Mouse (Mus musculus) cerebellum, adult 2 months (tissue): ENCODE measurements around the gene Bbs9.

Experiments used
- CTCF ChIP-seq: fragments of 200-500 bp; IDR thresholded peaks from 2 replicates; pipeline ENCODE4 v1.5.1; 2011; ENCODE audit warnings: low read depth, mild to moderate bottlenecking, control low read depth, low read length, moderate library complexity, borderline replicate concordance; ENCODE audit not compliant: insufficient read depth
- POLR2A ChIP-seq: fragments of 200-500 bp; IDR thresholded peaks from 2 replicates; pipeline ENCODE4 v1.6.1; 2011; ENCODE audit warnings: low read length, control low read depth, borderline replicate concordance; ENCODE audit not compliant: insufficient read depth

DNA sequence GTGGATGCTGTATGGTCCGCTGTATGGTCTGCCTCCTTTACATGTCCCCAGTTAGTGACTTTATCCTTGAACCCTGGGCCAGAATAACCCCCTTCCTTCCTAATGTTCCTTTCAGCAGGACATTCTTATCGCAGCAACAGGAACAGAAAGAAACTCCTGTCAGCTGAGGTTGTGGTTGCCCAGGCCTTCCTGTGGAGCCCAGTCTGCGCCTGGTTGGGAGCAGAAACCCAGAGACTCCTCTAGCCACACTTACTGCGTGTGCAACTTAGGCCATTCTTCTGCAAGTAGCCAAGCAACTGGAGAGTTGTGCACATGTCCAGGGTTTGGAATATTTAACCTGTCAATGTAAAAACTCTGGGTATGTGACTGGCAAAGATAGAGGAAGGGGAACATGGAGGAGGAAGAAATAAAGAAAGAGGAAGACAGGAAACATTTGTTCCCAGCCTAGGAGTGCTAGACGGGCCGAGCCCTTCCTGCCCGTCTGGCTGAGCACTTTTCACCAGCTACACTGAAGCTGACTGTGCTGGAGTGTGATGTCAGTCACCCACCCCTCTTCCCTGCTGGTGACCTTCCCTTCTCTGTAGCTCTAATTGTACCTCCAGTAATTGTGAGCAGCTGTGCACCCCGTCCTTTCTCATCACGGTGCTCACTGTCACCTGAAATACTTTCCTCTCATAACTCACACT is 339.0 kb downstream of the Bbs9 start:
- TF ChIP-seq CTCF (no peak), POLR2A (no peak)
